19 mouse cellular contexts compared by ENCODE assay signal in genomic region chr19:48174717-48175116, GRCm38 (mm10). TPM values are rescaled to one million over a fixed set of nuclear protein-coding genes. Genes with fewer than 3 reads are reported as not detected.
DNase-seq lines count a peak whose midpoint lies in the region; ATAC-seq and TF ChIP-seq lines count a peak whose summit lies in the region.
"Had no signal": no experiment of that assay in that cellular context is flagged by ENCODE, and none has a peak within 500 bp of the region (broad histone marks: within the 10 kb centered on the region; RNA-seq: fewer than 3 reads in every experiment).

No protein-coding gene starts in this region.

- peak; percentile 42 for TF ChIP-seq CTCF in midbrain, postnatal 0 days (IDR thresholded peaks at IDR 0.05)

- H3K36me3 ChIP-seq in midbrain, postnatal 0 days (ENCODE audit: insufficient read depth, low read length) = no peaks in the 10 kb centered on the region
- H3K36me3 ChIP-seq in midbrain, embryonic 10.5 days = no peaks in the 10 kb centered on the region
- H3K36me3 ChIP-seq: limb, embryonic 13.5 days; stomach, embryonic 15.5 days had no signal

- no peak overlapping the region for H3K4me3 ChIP-seq in midbrain, postnatal 0 days (ENCODE audit: low read depth, low read length)
- H3K4me3 ChIP-seq in midbrain, embryonic 10.5 days = no peak overlapping the region
- H3K4me3 ChIP-seq: limb, embryonic 13.5 days; stomach, embryonic 15.5 days had no signal

- H3K4me2 ChIP-seq in midbrain, postnatal 0 days (ENCODE audit: low read depth, low read length, poor library complexity, severe bottlenecking) = no peak overlapping the region
- H3K4me2 ChIP-seq: heart, embryonic 11.5 days; limb, embryonic 13.5 days; stomach, embryonic 15.5 days had no signal

- H3K27ac ChIP-seq in midbrain, postnatal 0 days (ENCODE audit: low read depth, low read length) = no peak overlapping the region
- no peak overlapping the region for H3K27ac ChIP-seq in midbrain, embryonic 10.5 days (replicated peaks)
- H3K27ac ChIP-seq: limb, embryonic 13.5 days; stomach, embryonic 15.5 days had no signal

- H3K9me3 ChIP-seq in midbrain, postnatal 0 days (ENCODE audit: low read length) = no peaks in the 10 kb centered on the region
- no peaks in the 10 kb centered on the region for H3K9me3 ChIP-seq in midbrain, embryonic 10.5 days (replicated peaks)
- H3K9me3 ChIP-seq: limb, embryonic 13.5 days; stomach, embryonic 15.5 days had no signal

- no peak for DNase-seq in frontal cortex, postnatal 25 days (ENCODE audit: low spot score in 2 of 2)
- DNase-seq in kidney, postnatal 36 days = peak; percentile 1 to 2
- DNase-seq in kidney, postnatal 10 days = no peak
- DNase-seq in midbrain, postnatal 0 days (ENCODE audit: low spot score) = no peak
- DNase-seq in midbrain, embryonic 10.5 days (ENCODE audit: low spot score) = no peak
- no peak for DNase-seq in ovary, adult 18-20 months (ENCODE audit: low spot score)
- DNase-seq: adrenal gland, adult 2 months; cerebellum, adult 8-10 months; gastrocnemius, postnatal 14 days; liver, postnatal 0 days; spleen, adult 18-20 months; thymus, postnatal 25 days had no signal

- no peaks in the 10 kb centered on the region for H3K27me3 ChIP-seq in midbrain, postnatal 0 days (ENCODE audit: insufficient read depth, low read length)
- H3K27me3 ChIP-seq in midbrain, embryonic 10.5 days (ENCODE audit: low read depth, poor library complexity, severe bottlenecking) = no peaks in the 10 kb centered on the region; the same call in 1 of the 2 replicates
- H3K27me3 ChIP-seq: limb, embryonic 13.5 days; stomach, embryonic 15.5 days had no signal

- H3K4me1 ChIP-seq in midbrain, postnatal 0 days (ENCODE audit: insufficient read depth, low read length) = no peaks in the 10 kb centered on the region
- H3K4me1 ChIP-seq in midbrain, embryonic 10.5 days = no peaks in the 10 kb centered on the region
- H3K4me1 ChIP-seq: limb, embryonic 13.5 days; stomach, embryonic 15.5 days had no signal

- peak; percentile 64; the same call in 1 of the 2 replicates for ATAC-seq in frontal cortex, adult (ENCODE audit: low TSS enrichment)
- no peak for ATAC-seq in midbrain, postnatal 0 days (ENCODE audit: low FRiP score)
- ATAC-seq: liver, postnatal 0 days had no signal

- WGBS in midbrain, postnatal 0 days = 73% methylated on average over 4 of the region's 4 CpGs
- WGBS in midbrain, embryonic 10.5 days = 67% methylated on average over 4 of the region's 4 CpGs

- H3K9ac ChIP-seq in midbrain, postnatal 0 days (replicated peaks; ENCODE audit: low read length, poor library complexity, severe bottlenecking) = no peak overlapping the region
- H3K9ac ChIP-seq: limb, embryonic 13.5 days; liver, postnatal 0 days; stomach, embryonic 15.5 days had no signal

RNA-seq across cellular contexts. Expression of gene Sorcs3, which starts 31.1 kb away (rescaled TPM):
- total RNA-seq in midbrain, postnatal 0 days (2014; rRNA removed) = 25.3 and 33.2 TPM in 2 replicates
- 16.4 and 18.3 TPM in 2 replicates for polyA plus RNA-seq in midbrain, postnatal 0 days (2015; fragmentation: Nextera tagmentation; extraction: Ambion mirVana)
- 0.99 and 1.9 TPM in 2 replicates for polyA plus RNA-seq in midbrain, embryonic 10.5 days (2016; fragmentation: Nextera tagmentation; extraction: Ambion mirVana)
- total RNA-seq: adrenal gland, adult 2 months; gastrocnemius, postnatal 14 days; heart, postnatal 25 days; megakaryocyte, adult 5-6 weeks; neutrophil, adult 5-6 weeks had no signal
- polyA plus RNA-seq: adrenal gland, adult 2 months had no signal

Comparison
In these comparisons a context has a peak if more than half of its experiments do, and no peak if none do; other contexts are left out.
1. DNase-seq: peak in kidney, postnatal 36 days (2 of 2); none in frontal cortex, postnatal 25 days (0 of 2), kidney, postnatal 10 days (single experiment), midbrain, postnatal 0 days (single experiment), midbrain, embryonic 10.5 days (single experiment) and ovary, adult 18-20 months (single experiment).